Mouse (Mus musculus): ENCODE results near the gene Il2rg.

DNA sequence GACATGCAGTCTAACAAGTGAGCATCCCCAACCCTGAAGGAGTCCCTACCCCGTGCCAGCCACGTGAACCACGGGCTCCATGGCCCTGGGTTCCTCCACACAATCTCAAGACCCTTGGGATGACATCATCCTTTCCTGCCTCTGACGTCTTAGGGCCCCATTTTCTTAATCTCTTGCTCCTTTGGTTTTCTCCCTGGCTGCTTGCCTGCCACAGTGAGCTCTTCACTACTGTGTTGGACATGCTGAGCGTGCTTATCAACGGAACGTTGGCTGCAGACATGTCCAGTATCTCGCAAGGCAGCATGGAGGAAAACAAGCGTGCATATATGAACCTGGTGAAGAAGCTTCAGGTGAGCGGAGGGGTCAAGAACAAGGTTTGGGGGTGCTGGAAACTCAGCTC lies 22.1 kb upstream of the Il2rg start:
- TF ChIP-seq CTCF (IDR thresholded peaks at IDR 0.05; ENCODE audit: low read depth, low read length) (no peak), POLR2A (IDR thresholded peaks at IDR 0.05; ENCODE audit: insufficient read depth, low read length) (no peak)
